Mouse (Mus musculus): ENCODE measurements around the gene Micu1.

GRCm38 (mm10) chr10:59863620-59864019 is 161.3 kb downstream of the Micu1 start:
- no peak for TF ChIP-seq CTCF (IDR thresholded peaks at IDR 0.05; ENCODE audit: borderline replicate concordance, control insufficient read depth, extremely low read depth, insufficient read depth, low read length, poor library complexity)
- TF ChIP-seq POLR2A (IDR thresholded peaks at IDR 0.05; ENCODE audit: control insufficient read depth, extremely low read depth, insufficient read depth, low read length, poor library complexity): no peak

Data from thymus, adult 2 months (tissue).